Mouse (Mus musculus): Measurements from ENCODE around the gene Baiap2. TPM values are rescaled to one million over a fixed set of nuclear protein-coding genes. Genes with fewer than 3 reads are reported as not detected.
A peak's percentile ranks its signal among the peaks of the same experiment; 100 is the strongest.

Baiap2 gene
- polyA plus RNA-seq, 1 experiment from 2014 or later, result 34.0 TPM

- Histone ChIP-seq H3K27me3 (no peaks in the 10 kb centered on the region), H3K9me3 (no peaks in the 10 kb centered on the region), H3K36me3 (peaks cover 10% of the 10 kb centered on the region; the same call in 1 of the 2 replicates), H3K27ac (replicated peaks) (no peak overlapping the region), H3K4me2 (replicated peaks) (no peak overlapping the region), H3K4me3 (no peak overlapping the region), H3K4me1 (peaks cover 18% of the 10 kb centered on the region), H3K9ac (replicated peaks) (no peak overlapping the region)
- no peak for ATAC-seq (replicated peaks)
- WGBS, result 86% methylated on average over 20 of the region's 20 CpGs
These were observed 67.4 kb downstream of the Baiap2 start for GRCm38 (mm10) chr11:120009937-120010336.

- H3K9ac ChIP-seq (replicated peaks), result no peak overlapping the region
- 78% methylated on average over 11 of the region's 11 CpGs for WGBS
- no peaks in the 10 kb centered on the region for H3K27me3 ChIP-seq
- H3K4me1 ChIP-seq, result peaks cover 18% of the 10 kb centered on the region
- H3K4me3 ChIP-seq, result no peak overlapping the region
- no peak for ATAC-seq (replicated peaks)
- no peak overlapping the region for H3K4me2 ChIP-seq (replicated peaks)
- H3K36me3 ChIP-seq, result peaks cover 12% of the 10 kb centered on the region; the same call in 1 of the 2 replicates
- no peaks in the 10 kb centered on the region for H3K9me3 ChIP-seq
- no peak overlapping the region for H3K27ac ChIP-seq (replicated peaks)
These were observed 68.7 kb downstream of the Baiap2 start for GRCm38 (mm10) chr11:120011114-120011760.

GRCm38 (mm10) chr11:120011761-120012560 lies 69.4 kb downstream of the Baiap2 start:
- H3K36me3 ChIP-seq, result peaks cover 12% of the 10 kb centered on the region; the same call in 1 of the 2 replicates
- ATAC-seq (replicated peaks), result 0 out of 2 replicates have a peak, but pooled peaks have one; percentile 14
- H3K4me1 ChIP-seq, result peaks cover 18% of the 10 kb centered on the region
- no peaks in the 10 kb centered on the region for H3K9me3 ChIP-seq
- WGBS, result 48% methylated on average over 43 of the region's 43 CpGs
- H3K4me3 ChIP-seq, result no peak overlapping the region
- no peaks in the 10 kb centered on the region for H3K27me3 ChIP-seq
- H3K4me2 ChIP-seq (replicated peaks), result peak overlapping the region; percentile 27
- H3K9ac ChIP-seq (replicated peaks), result no peak overlapping the region
- H3K27ac ChIP-seq (replicated peaks), result no peak overlapping the region

- Histone ChIP-seq H3K27ac (replicated peaks) (no peak overlapping the region), H3K9me3 (no peaks in the 10 kb centered on the region), H3K27me3 (no peaks in the 10 kb centered on the region), H3K36me3 (peaks cover 12% of the 10 kb centered on the region; the same call in 1 of the 2 replicates), H3K4me2 (replicated peaks) (no peak overlapping the region), H3K4me3 (no peak overlapping the region), H3K4me1 (peaks cover 18% of the 10 kb centered on the region), H3K9ac (replicated peaks) (no peak overlapping the region)
- peak; percentile 29; the same call in 1 of the 2 replicates for ATAC-seq (replicated peaks)
- 84% methylated on average over 13 of the region's 13 CpGs for WGBS
These were observed 70.1 kb downstream of the Baiap2 start for GRCm38 (mm10) chr11:120012702-120013101.

- H3K27ac ChIP-seq (replicated peaks), result 0 out of 2 replicates have a peak overlapping the region, but pooled peaks have one; percentile 50
- peak overlapping the region; percentile 22; the same call in 1 of the 2 replicates for H3K4me3 ChIP-seq
- peak overlapping the region; percentile 45 for H3K4me2 ChIP-seq (replicated peaks)
- ATAC-seq (replicated peaks), result peak; percentile 77
- H3K36me3 ChIP-seq, result peaks cover 12% of the 10 kb centered on the region; the same call in 1 of the 2 replicates
- 16% methylated on average over 21 of the region's 21 CpGs for WGBS
- H3K27me3 ChIP-seq, result no peaks in the 10 kb centered on the region
- peaks cover 18% of the 10 kb centered on the region for H3K4me1 ChIP-seq
- H3K9ac ChIP-seq (replicated peaks), result 0 out of 2 replicates have a peak overlapping the region, but pooled peaks have one; percentile 34
- no peaks in the 10 kb centered on the region for H3K9me3 ChIP-seq
These were observed 70.7 kb downstream of the Baiap2 start for GRCm38 (mm10) chr11:120013174-120013711.

GRCm38 (mm10) chr11:120014758-120015157 lies 72.2 kb downstream of the Baiap2 start:
- Histone ChIP-seq H3K9me3 (no peaks in the 10 kb centered on the region), H3K4me1 (peaks cover 18% of the 10 kb centered on the region), H3K4me3 (no peak overlapping the region), H3K9ac (replicated peaks) (no peak overlapping the region), H3K27me3 (no peaks in the 10 kb centered on the region), H3K36me3 (peaks cover 5% of the 10 kb centered on the region; the same call in 1 of the 2 replicates), H3K4me2 (replicated peaks) (no peak overlapping the region), H3K27ac (replicated peaks) (no peak overlapping the region)
- 83% methylated on average over 4 of the region's 4 CpGs for WGBS
- no peak for ATAC-seq (replicated peaks)

- WGBS, result 86% methylated on average over 8 of the region's 8 CpGs
- Histone ChIP-seq H3K27ac (replicated peaks) (no peak overlapping the region), H3K4me2 (replicated peaks) (no peak overlapping the region), H3K36me3 (peaks cover 2% of the 10 kb centered on the region; the same call in 1 of the 2 replicates), H3K4me3 (no peak overlapping the region), H3K9ac (replicated peaks) (no peak overlapping the region), H3K4me1 (peaks cover 11% of the 10 kb centered on the region), H3K27me3 (no peaks in the 10 kb centered on the region), H3K9me3 (no peaks in the 10 kb centered on the region)
- ATAC-seq (replicated peaks), result no peak
These were observed 74.4 kb downstream of the Baiap2 start for GRCm38 (mm10) chr11:120017011-120017410.

GRCm38 (mm10) chr11:120019542-120020440 lies 77.2 kb downstream of the Baiap2 start:
- Histone ChIP-seq H3K4me1 (peaks cover 15% of the 10 kb centered on the region), H3K4me2 (replicated peaks) (no peak overlapping the region)
- 58% methylated on average over 23 of the region's 23 CpGs for WGBS

GRCm38 (mm10) chr11:120021367-120021766 lies 78.8 kb downstream of the Baiap2 start:
- Histone ChIP-seq H3K27ac (replicated peaks) (no peak overlapping the region), H3K4me1 (peaks cover 15% of the 10 kb centered on the region), H3K27me3 (no peaks in the 10 kb centered on the region), H3K9me3 (no peaks in the 10 kb centered on the region), H3K4me3 (no peak overlapping the region), H3K4me2 (replicated peaks) (no peak overlapping the region), H3K9ac (replicated peaks) (no peak overlapping the region), H3K36me3 (no peaks in the 10 kb centered on the region)
- no peak for ATAC-seq (replicated peaks)
- WGBS, result 93% methylated on average over 16 of the region's 16 CpGs

More at GRCm38 (mm10) chr11:120019542-120020440, 77.2 kb downstream of the Baiap2 start:
- ATAC-seq (replicated peaks), result no peak
- 0 out of 2 replicates have a peak, but pooled peaks cover 2% of the 10 kb centered on the region for H3K36me3 ChIP-seq
- H3K9me3 ChIP-seq, result no peaks in the 10 kb centered on the region
- no peaks in the 10 kb centered on the region for H3K27me3 ChIP-seq
- no peak overlapping the region for H3K9ac ChIP-seq (replicated peaks)
- no peak overlapping the region for H3K4me3 ChIP-seq
- H3K27ac ChIP-seq (replicated peaks), result no peak overlapping the region

- Histone ChIP-seq H3K4me1 (peaks cover 15% of the 10 kb centered on the region), H3K36me3 (no peaks in the 10 kb centered on the region), H3K27me3 (no peaks in the 10 kb centered on the region), H3K9ac (replicated peaks) (no peak overlapping the region), H3K27ac (replicated peaks) (no peak overlapping the region; the same call in 1 of the 2 replicates), H3K4me3 (no peak overlapping the region), H3K4me2 (replicated peaks) (no peak overlapping the region), H3K9me3 (no peaks in the 10 kb centered on the region)
- WGBS, result 47% methylated on average over 8 of the region's 8 CpGs
- no peak for ATAC-seq (replicated peaks)
These were observed 79.7 kb downstream of the Baiap2 start for GRCm38 (mm10) chr11:120022216-120022615.

GRCm38 (mm10) chr11:120022841-120023240 lies 80.3 kb downstream of the Baiap2 start:
- no peaks in the 10 kb centered on the region for H3K36me3 ChIP-seq
- no peak overlapping the region for H3K4me3 ChIP-seq
- H3K27me3 ChIP-seq, result no peaks in the 10 kb centered on the region
- peaks cover 15% of the 10 kb centered on the region for H3K4me1 ChIP-seq
- 38% methylated on average over 12 of the region's 12 CpGs for WGBS
- no peak overlapping the region for H3K4me2 ChIP-seq (replicated peaks)
- H3K9ac ChIP-seq (replicated peaks), result no peak overlapping the region
- peak; percentile 58 for ATAC-seq (replicated peaks)
- no peaks in the 10 kb centered on the region for H3K9me3 ChIP-seq
- no peak overlapping the region; the same call in 1 of the 2 replicates for H3K27ac ChIP-seq (replicated peaks)

Measured in forebrain, embryonic 15.5 days (tissue).